Mouse (Mus musculus) liver, embryonic 11.5 days (tissue): Measurements from ENCODE around the gene Rab36. TPM values are rescaled to one million over a fixed set of nuclear protein-coding genes. Genes with fewer than 3 reads are reported as not detected.

ENCODE experiments used
- ATAC-seq: fragments of 200-750 bp; cut with Nextera tagmentation; replicated peaks from 2 replicates; pipeline ENCODE4 v1.8.0; 2017; ENCODE audit warnings: moderate number of reproducible peaks, mild to moderate bottlenecking, moderate TSS enrichment, moderate library complexity; ENCODE audit not compliant: low FRiP score
- DNase-seq: peaks from one replicate; pipeline ENCODE4 v3.0.0-alpha.2; 2017; ENCODE audit warnings: low spot score
- H3K27ac ChIP-seq: fragments of 300-500 bp; sonication (generic); 2 replicates; pipeline ENCODE4 v1.5.1; 2014; ENCODE audit warnings: mild to moderate bottlenecking, low read depth, low read length, control low read depth
- H3K27me3 ChIP-seq: fragments of 300-500 bp; sonication (generic); replicated peaks from 2 replicates; pipeline ENCODE4 v1.6.1; 2014; ENCODE audit warnings: low read length, mixed read lengths; ENCODE audit not compliant: control insufficient read depth, insufficient read depth
- H3K36me3 ChIP-seq: fragments of 300-500 bp; sonication (generic); 2 replicates; pipeline ENCODE4 v1.6.1; 2014; ENCODE audit warnings: mild to moderate bottlenecking, low read length, moderate library complexity, mixed read lengths; ENCODE audit not compliant: control insufficient read depth, insufficient read depth
- H3K4me1 ChIP-seq: fragments of 300-500 bp; sonication (generic); replicated peaks from 2 replicates; pipeline ENCODE4 v1.6.1; 2014; ENCODE audit warnings: low read length, mixed read lengths; ENCODE audit not compliant: control insufficient read depth, insufficient read depth
- H3K4me2 ChIP-seq: fragments of 300-500 bp; sonication (generic); 2 replicates; pipeline ENCODE4 v1.6.1; 2014; ENCODE audit warnings: mild to moderate bottlenecking, control low read depth, moderate library complexity
- H3K4me3 ChIP-seq: fragments of 300-500 bp; sonication (generic); 2 replicates; pipeline ENCODE4 v1.5.1; 2014; ENCODE audit warnings: low read depth, low read length, control low read depth
- H3K9ac ChIP-seq: fragments of 300-500 bp; sonication (generic); 2 replicates; pipeline ENCODE4 v1.6.1; 2014; ENCODE audit warnings: low read depth, low read length, control low read depth
- H3K9me3 ChIP-seq: fragments of 300-500 bp; sonication (generic); 2 replicates; pipeline ENCODE4 v1.6.1; 2016; ENCODE audit warnings: low read length, inconsistent platforms, mixed read lengths; ENCODE audit not compliant: control insufficient read depth
- WGBS: fragments of 180-500 bp; shearing (Covaris S2); extraction: QIAGEN DNeasy Blood & Tissue Kit; methylation state at CpG from one replicate; pipeline ENCODE4 v1.1.7; 2014; 5-methylcytosine and 5-hydroxymethylcytosine counted together
- polyA plus RNA-seq: library from polyadenylated mRNA; unstranded; fragments of >200 nt; fragmentation: Nextera tagmentation; extraction: Ambion mirVana; gene quantifications from 2 replicates; pipeline ENCODE4 v1.2.1, GENCODE M21; 2014

Gene Rab36
- polyA plus RNA-seq, 1 experiment from 2014 or later, result 6.5 TPM

- H3K4me2 ChIP-seq, result no peak overlapping the region
- 70% methylated on average over 8 of the region's 8 CpGs for WGBS
- H3K27me3 ChIP-seq, result no peaks in the 10 kb centered on the region
- peak overlapping the region; percentile 39; the same call in 1 of the 2 replicates for H3K27ac ChIP-seq
- H3K9ac ChIP-seq, result no peak overlapping the region
- H3K4me3 ChIP-seq, result no peak overlapping the region
- H3K9me3 ChIP-seq, result no peaks in the 10 kb centered on the region
- DNase-seq, result no peak
- no peaks in the 10 kb centered on the region for H3K36me3 ChIP-seq
- ATAC-seq, result 0 out of 2 replicates have a peak, but pooled peaks have one; percentile 2
- H3K4me1 ChIP-seq, result peaks cover 30% of the 10 kb centered on the region
Observed at GRCm38 (mm10) chr10:75052902-75053301, 16.0 kb downstream of the Rab36 start.

DNA sequence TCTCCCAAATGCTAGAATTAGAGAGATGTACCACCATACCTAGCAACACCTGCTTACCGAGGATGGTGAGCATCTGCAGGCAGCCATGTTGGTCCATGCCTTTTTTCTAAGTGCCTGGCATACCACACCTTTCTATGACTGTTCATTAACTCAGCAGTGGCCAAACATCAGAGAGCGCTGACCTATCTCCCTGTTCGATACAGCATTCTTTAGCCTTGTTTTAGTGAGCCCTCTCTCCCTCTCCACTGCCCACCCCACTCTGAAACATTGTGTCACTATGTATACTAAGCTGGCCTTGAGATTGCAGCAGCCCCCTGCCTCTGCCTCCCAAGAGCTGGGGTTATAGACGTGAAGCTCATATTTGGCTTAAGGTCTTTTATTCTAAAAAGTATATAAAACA, 16.8 kb downstream of the Rab36 start:
- H3K9ac ChIP-seq, result no peak overlapping the region
- H3K36me3 ChIP-seq, result no peaks in the 10 kb centered on the region
- ATAC-seq (peak; percentile 45), DNase-seq (no peak)
- H3K27me3 ChIP-seq, result no peaks in the 10 kb centered on the region
- H3K4me3 ChIP-seq, result no peak overlapping the region
- WGBS, result 74% methylated on average over 4 of the region's 4 CpGs
- no peaks in the 10 kb centered on the region for H3K9me3 ChIP-seq
- H3K4me2 ChIP-seq, result no peak overlapping the region
- no peak overlapping the region; the same call in 1 of the 2 replicates for H3K27ac ChIP-seq
- H3K4me1 ChIP-seq, result peaks cover 30% of the 10 kb centered on the region

- H3K4me3 ChIP-seq, result no peak overlapping the region
- no peaks in the 10 kb centered on the region for H3K27me3 ChIP-seq
- DNase-seq (no peak), ATAC-seq (0 out of 2 replicates have a peak, but pooled peaks have one; percentile 15)
- H3K4me2 ChIP-seq, result no peak overlapping the region
- peaks cover 30% of the 10 kb centered on the region for H3K4me1 ChIP-seq
- WGBS, result 33% methylated on average over 6 of the region's 6 CpGs
- no peak overlapping the region; the same call in 1 of the 2 replicates for H3K27ac ChIP-seq
- no peak overlapping the region for H3K9ac ChIP-seq
- H3K9me3 ChIP-seq, result no peaks in the 10 kb centered on the region
- H3K36me3 ChIP-seq, result no peaks in the 10 kb centered on the region
Observed at GRCm38 (mm10) chr10:75054125-75054524, 17.3 kb downstream of the Rab36 start.

DNA sequence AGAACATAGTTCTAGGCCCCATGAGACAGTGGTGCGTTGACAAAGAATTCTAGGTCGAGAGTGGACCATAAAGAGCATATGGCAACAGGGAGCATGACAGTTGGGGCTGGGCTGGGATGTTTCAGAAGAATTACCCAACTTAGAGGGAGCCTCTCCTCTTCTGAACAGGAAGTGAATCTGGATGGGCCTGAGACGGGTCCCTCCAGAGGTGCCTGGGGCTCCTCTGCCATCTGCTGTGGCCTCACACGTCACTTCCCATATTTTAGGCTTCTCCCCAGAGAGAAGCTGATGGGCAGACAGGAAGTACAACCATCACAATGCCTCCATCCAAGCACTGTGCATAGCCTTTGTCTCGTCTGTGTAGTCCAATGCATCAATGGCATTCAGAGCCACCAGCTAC, 18.8 kb downstream of the Rab36 start:
- H3K9me3 ChIP-seq, result no peaks in the 10 kb centered on the region
- DNase-seq, result no peak
- H3K4me3 ChIP-seq, result no peak overlapping the region
- no peak overlapping the region for H3K4me2 ChIP-seq
- no peak for ATAC-seq
- H3K4me1 ChIP-seq, result peaks cover 39% of the 10 kb centered on the region
- H3K27me3 ChIP-seq, result peaks cover 2% of the 10 kb centered on the region
- H3K9ac ChIP-seq, result no peak overlapping the region
- WGBS, result 58% methylated on average over 5 of the region's 5 CpGs
- no peak overlapping the region for H3K27ac ChIP-seq
- H3K36me3 ChIP-seq, result no peaks in the 10 kb centered on the region

GRCm38 (mm10) chr10:75056255-75056654, 19.4 kb downstream of the Rab36 start:
- WGBS, result 21% methylated on average over 4 of the region's 4 CpGs

GRCm38 (mm10) chr10:75058336-75058735, 21.5 kb downstream of the Rab36 start:
- no peaks in the 10 kb centered on the region for H3K9me3 ChIP-seq
- ATAC-seq (no peak), DNase-seq (no peak)
- peaks cover 45% of the 10 kb centered on the region for H3K4me1 ChIP-seq
- H3K9ac ChIP-seq, result no peak overlapping the region
- H3K36me3 ChIP-seq, result no peaks in the 10 kb centered on the region
- 79% methylated on average over 8 of the region's 8 CpGs for WGBS
- H3K4me2 ChIP-seq, result no peak overlapping the region
- H3K27ac ChIP-seq, result no peak overlapping the region
- H3K27me3 ChIP-seq, result peaks cover 20% of the 10 kb centered on the region
- no peak overlapping the region for H3K4me3 ChIP-seq

More at GRCm38 (mm10) chr10:75056255-75056654, 19.4 kb downstream of the Rab36 start:
- 0 out of 2 replicates have a peak, but pooled peaks have one; percentile 8 for ATAC-seq
- Histone ChIP-seq H3K36me3 (no peaks in the 10 kb centered on the region), H3K9ac (no peak overlapping the region), H3K4me2 (no peak overlapping the region), H3K9me3 (no peaks in the 10 kb centered on the region), H3K4me3 (no peak overlapping the region), H3K27ac (no peak overlapping the region), H3K4me1 (peaks cover 39% of the 10 kb centered on the region), H3K27me3 (peaks cover 8% of the 10 kb centered on the region)
- DNase-seq, result no peak

GRCm38 (mm10) chr10:75058761-75059395, 22.0 kb downstream of the Rab36 start:
- Histone ChIP-seq H3K27ac (no peak overlapping the region; the same call in 1 of the 2 replicates), H3K4me1 (peaks cover 46% of the 10 kb centered on the region), H3K36me3 (no peaks in the 10 kb centered on the region), H3K9me3 (no peaks in the 10 kb centered on the region), H3K27me3 (peaks cover 20% of the 10 kb centered on the region), H3K4me2 (peak overlapping the region; percentile 80), H3K4me3 (no peak overlapping the region), H3K9ac (no peak overlapping the region)
- WGBS, result 46% methylated on average over 9 of the region's 9 CpGs
- ATAC-seq (no peak), DNase-seq (no peak)

DNA sequence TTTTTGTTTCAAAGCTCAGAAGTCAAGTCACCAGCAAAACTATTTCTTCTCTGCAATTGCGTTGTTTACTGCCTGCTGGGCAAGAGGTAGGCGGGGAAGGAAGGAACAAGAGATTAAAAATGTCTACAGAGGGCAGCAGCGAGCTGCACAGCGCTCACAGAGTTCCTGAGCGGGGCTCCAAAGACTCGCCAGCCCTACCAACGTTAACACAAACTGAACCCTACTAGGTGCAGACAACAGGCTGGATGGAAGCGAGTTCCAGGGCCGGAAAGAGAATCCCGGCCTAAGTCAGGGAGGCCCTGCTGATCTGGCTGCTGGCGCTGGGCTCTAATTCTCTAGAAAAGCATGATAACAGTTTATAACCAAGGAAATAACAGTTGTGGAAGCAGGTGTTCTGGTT, 22.5 kb downstream of the Rab36 start:
- Histone ChIP-seq H3K27ac (no peak overlapping the region; the same call in 1 of the 2 replicates), H3K36me3 (no peaks in the 10 kb centered on the region), H3K9me3 (no peaks in the 10 kb centered on the region), H3K4me1 (peaks cover 44% of the 10 kb centered on the region), H3K4me3 (0 out of 2 replicates have a peak overlapping the region, but pooled peaks have one; percentile 22), H3K9ac (no peak overlapping the region), H3K4me2 (peak overlapping the region; percentile 80), H3K27me3 (peaks cover 20% of the 10 kb centered on the region)
- DNase-seq (no peak), ATAC-seq (peak; percentile 42; the same call in 1 of the 2 replicates)
- under 1% methylated on average over 11 of the region's 11 CpGs for WGBS
